Mouse (Mus musculus): ENCODE measurements around the gene Ndufaf3.

DNA sequence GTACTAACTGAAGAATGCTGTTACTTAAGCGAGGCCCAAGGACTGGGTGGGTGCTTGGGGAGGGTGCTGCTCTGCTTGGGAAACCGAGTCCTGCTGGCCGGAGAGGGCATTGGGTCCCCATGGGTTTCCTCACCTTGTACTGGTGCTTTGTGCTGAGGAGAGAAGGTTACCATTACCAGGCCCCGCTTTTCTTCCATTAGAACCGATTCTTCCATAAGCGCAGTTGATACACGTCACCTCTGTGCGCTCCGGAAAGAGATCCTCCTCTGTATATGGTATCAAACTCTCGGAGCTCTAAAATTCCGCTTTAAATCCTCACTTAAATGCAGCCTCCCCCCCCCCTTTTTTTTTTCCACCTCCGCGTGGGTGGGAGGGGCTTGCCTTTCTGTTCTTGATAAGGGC is 49.3 kb downstream of the Ndufaf3 start:
- TF ChIP-seq POLR2A (IDR thresholded peaks at IDR 0.05; ENCODE audit: borderline replicate concordance, extremely low read depth, low read depth, low read length) (no peak), CTCF (IDR thresholded peaks at IDR 0.05; ENCODE audit: insufficient read depth, low read length) (no peak)

Measured in lung, adult 2 months (tissue).